Mouse (Mus musculus): ENCODE results near the gene Myg1.
"Not testable (repeated sequence)": the region's sequence is repeated elsewhere in the genome, so short reads cannot be mapped to it uniquely, and the experiment has no call there.

Gene Myg1

DNA sequence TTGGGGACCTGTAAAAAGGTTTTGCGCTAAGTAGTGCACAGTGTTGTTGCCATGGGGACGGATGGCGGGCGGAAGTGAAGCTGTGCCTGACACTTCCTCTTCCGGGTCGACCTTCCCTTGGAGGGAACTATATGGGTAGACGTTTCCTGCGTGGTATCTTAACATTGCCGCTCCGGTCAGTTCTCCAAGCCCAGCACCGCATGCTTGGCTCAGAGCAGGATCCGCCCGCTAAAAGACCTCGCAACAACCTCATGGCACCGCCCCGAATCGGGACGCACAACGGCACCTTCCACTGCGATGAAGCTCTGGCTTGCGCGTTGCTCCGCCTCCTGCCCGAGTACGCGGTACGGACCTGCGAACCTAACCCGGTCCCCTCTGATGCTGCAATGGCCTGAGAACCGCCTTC lies at the start of gene Myg1:
Gene Myg1, plus strand, starts transcription at position 100 of the 406 bp plus-strand sequence.
- DNase-seq: peak; percentile 75

DNA sequence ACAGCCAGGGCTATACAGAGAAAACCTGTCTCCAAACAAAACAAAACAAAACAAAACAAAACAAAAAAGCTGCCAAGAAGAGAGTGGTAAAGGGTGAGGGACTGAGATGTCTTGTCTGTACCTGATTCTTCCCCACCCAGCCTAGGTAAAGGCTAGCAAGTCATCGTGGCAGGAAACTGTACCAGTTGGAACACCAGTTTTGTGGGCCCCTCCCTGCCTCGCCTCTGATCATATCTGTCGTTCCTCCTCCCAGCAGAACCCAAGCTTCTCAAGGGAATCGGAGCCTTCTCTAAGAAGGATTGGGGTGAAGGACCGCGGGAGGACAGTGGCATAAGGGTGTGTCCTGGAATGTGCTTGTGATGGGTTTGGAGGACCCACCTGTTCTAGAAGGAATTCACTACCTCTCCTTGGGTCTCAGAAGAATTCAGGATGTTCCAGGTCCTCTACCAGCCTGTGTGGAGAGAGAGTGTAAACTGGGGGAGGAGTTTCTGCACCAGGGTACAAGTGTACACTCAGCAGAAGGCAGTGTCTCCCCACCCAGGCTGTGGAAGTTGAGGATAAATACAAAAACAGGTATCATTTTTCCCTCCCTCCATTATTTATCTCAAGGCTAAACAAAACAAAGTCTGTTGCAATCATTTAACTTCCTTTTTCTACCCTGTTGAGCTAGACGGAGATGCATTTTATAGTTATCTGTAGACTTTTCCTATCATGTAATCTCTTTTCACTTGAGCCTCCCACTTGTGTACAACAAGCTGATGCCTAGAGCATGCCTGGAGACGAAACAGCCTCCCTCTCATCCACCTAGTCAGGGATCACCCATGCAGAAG lies 48.8 kb upstream of the Myg1 start:
- DNase-seq: no peak

GRCm38 (mm10) chr15:102283648-102284047 lies 47.9 kb upstream of the Myg1 start:
- no peak for DNase-seq

- no peak for DNase-seq
Observed at GRCm38 (mm10) chr15:102287395-102287794, 44.1 kb upstream of the Myg1 start.

GRCm38 (mm10) chr15:102295633-102296367 lies 35.7 kb upstream of the Myg1 start, which contains the start of gene Espl1:
TSS of gene Espl1 (plus strand) at chr15:102296266.
- peak; percentile 92 for DNase-seq

DNA sequence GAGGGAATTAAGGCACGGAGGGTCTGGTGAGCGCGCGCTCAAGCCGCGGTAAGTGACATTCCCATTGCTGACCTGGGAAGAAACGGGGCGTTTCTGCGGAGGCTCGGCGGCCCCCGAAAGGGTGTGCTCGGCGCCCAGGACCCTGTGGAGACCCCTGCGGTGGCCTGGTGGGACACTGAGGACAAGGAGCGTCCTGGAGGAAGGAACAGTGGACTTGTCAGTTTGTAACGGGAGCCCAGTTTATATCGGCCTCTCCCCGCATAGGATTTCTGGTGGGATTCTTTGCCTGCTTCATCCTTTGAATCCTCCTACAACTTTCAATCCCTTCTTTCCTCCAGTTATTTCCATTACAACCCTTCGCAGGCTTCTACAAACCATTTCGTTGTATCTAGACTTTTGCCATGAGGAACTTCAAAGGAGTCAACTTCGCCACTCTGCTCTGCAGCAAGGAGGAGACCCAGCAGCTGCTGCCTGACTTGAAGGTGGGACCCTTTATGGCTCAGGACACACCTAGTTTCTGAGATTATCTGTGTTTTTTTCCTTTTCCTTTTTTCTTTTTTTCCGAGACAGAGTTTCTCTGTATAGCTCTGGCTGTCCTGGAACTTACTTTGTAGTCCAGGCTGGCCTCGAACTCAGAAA lies 35.0 kb upstream of the Myg1 start:
- no peak for DNase-seq

DNA sequence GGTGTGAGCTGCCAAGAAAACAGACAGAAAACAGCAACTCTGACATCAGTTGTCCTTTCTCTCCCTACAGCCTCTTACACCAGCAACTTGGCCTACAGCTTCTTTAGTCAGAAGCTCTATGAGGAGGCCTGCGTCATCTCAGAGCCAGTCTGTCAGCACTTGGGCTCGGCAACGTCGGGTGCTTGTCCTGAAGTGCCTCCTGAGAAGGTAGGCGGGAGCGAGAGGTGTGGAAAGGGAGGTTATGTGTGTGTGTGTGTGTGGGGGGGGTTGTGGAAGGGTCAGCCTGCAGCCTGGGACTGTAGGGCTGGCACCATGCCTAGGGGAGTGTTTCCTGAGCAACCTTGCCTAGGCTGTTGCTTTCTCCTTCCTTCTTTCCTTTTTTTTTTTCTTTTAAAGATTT lies 29.0 kb upstream of the Myg1 start:
- DNase-seq: no peak

DNA sequence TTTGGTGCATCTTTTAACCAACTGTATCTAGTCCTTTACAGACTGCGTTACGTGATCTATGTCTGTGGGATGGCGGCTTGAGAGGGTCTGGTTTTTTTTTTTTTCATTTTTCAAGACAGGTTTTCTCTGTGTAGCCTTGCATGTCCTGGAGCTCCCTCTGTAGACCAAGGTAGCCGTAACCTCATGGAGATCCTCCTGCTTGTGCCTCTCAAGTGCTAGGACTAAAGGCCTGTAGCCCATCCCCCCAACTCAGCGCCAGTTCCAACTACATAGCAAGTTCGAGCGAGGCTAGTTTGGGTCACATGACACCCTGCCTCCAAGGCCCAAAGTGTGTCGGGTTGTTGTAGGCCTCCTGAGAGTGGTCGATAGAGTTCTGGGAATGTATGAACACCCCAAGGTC lies 22.8 kb upstream of the Myg1 start:
- no peak for DNase-seq

GRCm38 (mm10) chr15:102310074-102310845 lies 21.2 kb upstream of the Myg1 start:
- DNase-seq: no peak

- no peak for DNase-seq
Observed at GRCm38 (mm10) chr15:102311489-102311888, 20.0 kb upstream of the Myg1 start.

DNA sequence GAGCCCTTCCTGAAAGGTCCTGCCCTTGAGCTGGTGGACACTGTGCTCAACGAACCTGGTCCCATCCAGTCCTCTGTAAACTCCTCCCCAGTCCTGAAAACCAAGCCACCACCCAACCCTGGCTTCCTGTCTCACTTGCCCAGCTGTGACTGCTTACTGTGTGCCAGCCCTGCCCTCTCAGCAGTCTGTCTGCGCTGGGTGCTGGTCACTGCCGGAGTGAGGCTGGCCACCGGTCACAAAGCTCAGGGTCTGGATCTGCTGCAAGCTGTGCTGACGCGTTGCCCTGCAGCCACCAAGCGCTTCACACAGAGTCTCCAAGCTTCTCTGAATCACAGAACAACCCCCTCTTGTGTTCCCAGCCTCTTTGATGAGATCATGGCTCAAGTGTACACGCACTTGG lies 16.2 kb upstream of the Myg1 start:
- no peak for DNase-seq

- DNase-seq: peak; percentile 42
Observed at GRCm38 (mm10) chr15:102316263-102316662, 15.2 kb upstream of the Myg1 start.

- DNase-seq: no peak
Observed at GRCm38 (mm10) chr15:102324654-102325473, 6.6 kb upstream of the Myg1 start.

DNA sequence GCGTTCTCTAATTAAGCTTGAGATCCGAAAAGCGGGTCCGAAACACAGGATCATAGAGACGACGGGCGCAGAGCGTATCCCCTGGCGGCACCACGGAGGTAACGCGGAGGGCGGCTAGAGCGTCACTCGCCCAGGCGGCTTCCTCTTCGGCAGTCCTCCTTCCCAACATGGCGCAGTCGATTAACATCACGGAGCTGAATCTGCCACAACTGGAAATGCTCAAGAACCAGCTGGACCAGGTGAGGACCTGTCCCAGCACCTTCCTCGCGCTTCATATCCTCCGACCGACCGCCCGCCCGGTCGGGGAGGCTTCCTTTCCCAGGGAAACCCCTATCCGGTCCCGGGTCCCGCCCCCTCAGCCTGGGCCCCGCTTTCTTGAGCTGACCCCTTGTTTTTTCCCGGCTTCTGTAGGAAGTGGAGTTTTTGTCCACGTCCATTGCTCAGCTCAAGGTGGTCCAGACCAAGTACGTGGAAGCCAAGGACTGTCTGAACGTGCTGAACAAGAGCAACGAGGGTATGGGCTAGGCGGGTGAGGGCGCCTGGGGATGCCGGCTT lies 5.4 kb upstream of the Myg1 start, which contains the start of gene Pfdn5:
Gene Pfdn5, plus strand, starts transcription at position 95 of the 555 bp plus-strand sequence.
- peak; percentile 86 for DNase-seq

DNA sequence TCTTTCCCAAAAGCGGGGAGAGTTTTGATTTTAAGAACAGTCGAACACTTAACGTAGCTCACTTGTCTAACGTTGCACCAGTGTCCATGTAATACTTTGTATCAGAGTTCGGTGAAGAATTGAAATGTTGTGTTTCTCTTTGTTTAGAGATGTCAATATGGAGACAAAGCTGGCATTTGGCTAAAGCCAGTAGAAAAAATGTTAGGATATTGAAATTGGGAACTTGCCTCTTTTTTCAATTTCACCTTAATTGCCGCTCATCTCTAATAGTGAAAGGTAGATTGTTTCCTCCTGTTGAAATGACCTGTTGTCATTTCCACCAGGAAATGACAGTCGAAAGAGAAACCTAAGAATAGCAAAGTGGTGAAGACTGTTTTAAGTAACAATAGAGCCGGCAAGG lies 4.6 kb upstream of the Myg1 start:
- no peak for DNase-seq

- DNase-seq: no peak
Observed at GRCm38 (mm10) chr15:102335254-102335653, 3.7 kb downstream of the Myg1 start.

- DNase-seq: not testable (repeated sequence)
Observed at GRCm38 (mm10) chr15:102335925-102336324, 4.4 kb downstream of the Myg1 start.

GRCm38 (mm10) chr15:102336946-102337345 lies 5.4 kb downstream of the Myg1 start:
- no peak for DNase-seq

GRCm38 (mm10) chr15:102339612-102340011 lies 8.1 kb downstream of the Myg1 start:
- no peak for DNase-seq

- DNase-seq: peak; percentile 46
Observed at GRCm38 (mm10) chr15:102341580-102341979, 10.1 kb downstream of the Myg1 start.

DNA sequence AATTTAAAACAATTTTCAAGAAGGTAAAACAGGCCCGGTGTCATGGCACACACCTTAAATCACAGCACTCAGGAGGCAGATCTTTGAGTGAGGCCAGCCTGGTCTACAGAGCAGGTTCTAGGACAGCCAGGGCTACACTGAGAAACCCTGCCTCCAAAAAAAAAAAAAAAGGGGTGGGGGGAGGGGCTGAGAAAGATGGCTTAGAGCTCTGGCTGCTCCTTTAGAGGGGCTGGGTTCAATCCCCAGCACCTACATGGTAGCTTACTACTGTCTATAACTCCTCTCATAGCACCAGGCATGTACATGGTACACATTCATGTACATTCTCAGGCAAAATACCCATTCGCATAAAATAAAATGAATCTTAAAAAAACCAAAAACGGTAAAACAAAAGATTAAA lies 13.0 kb downstream of the Myg1 start:
- no peak for DNase-seq
